Mouse (Mus musculus) lung, embryonic 15.5 days (tissue): ENCODE measurements around the gene Hils1. TPM values are rescaled to one million over a fixed set of nuclear protein-coding genes. Genes with fewer than 3 reads are reported as not detected.

Source experiments
- ATAC-seq: fragments of 200-750 bp; cut with Nextera tagmentation; 2 replicates; pipeline ENCODE4 v1.8.0; 2017; ENCODE audit warnings: moderate number of reproducible peaks, borderline replicate concordance; ENCODE audit not compliant: low FRiP score, low TSS enrichment; ENCODE audit errors: extremely low read depth
- H3K27ac ChIP-seq: fragments of 300-500 bp; sonication (generic); 2 replicates; pipeline ENCODE4 v1.5.1; 2015; ENCODE audit warnings: moderate library complexity, mild to moderate bottlenecking, inconsistent platforms
- H3K27me3 ChIP-seq: fragments of 300-500 bp; sonication (generic); 2 replicates; pipeline ENCODE4 v1.6.1; 2015; ENCODE audit warnings: inconsistent platforms
- H3K36me3 ChIP-seq: fragments of 300-500 bp; sonication (generic); 2 replicates; pipeline ENCODE4 v1.6.1; 2015; ENCODE audit warnings: inconsistent platforms
- H3K4me1 ChIP-seq: fragments of 300-500 bp; sonication (generic); 2 replicates; pipeline ENCODE4 v1.6.1; 2015; ENCODE audit warnings: inconsistent platforms
- H3K4me2 ChIP-seq: fragments of 300-500 bp; sonication (generic); 2 replicates; pipeline ENCODE4 v1.6.1; 2015; ENCODE audit warnings: inconsistent platforms, mild to moderate bottlenecking, moderate library complexity
- H3K4me3 ChIP-seq: fragments of 300-500 bp; sonication (generic); 2 replicates; pipeline ENCODE4 v1.5.1; 2015; ENCODE audit warnings: mild to moderate bottlenecking, inconsistent platforms
- H3K9ac ChIP-seq: fragments of 300-500 bp; sonication (generic); 2 replicates; pipeline ENCODE4 v1.6.1; 2015; ENCODE audit warnings: inconsistent platforms
- H3K9me3 ChIP-seq: fragments of 300-500 bp; sonication (generic); 2 replicates; pipeline ENCODE4 v1.6.1; 2016; ENCODE audit warnings: inconsistent platforms
- WGBS: fragments of 180-500 bp; shearing (Covaris S2); methylation state at CpG from one replicate; pipeline ENCODE4 v1.1.7; 2015; 5-methylcytosine and 5-hydroxymethylcytosine counted together
- polyA plus RNA-seq: library from polyadenylated mRNA; unstranded; fragments of >200 nt; fragmentation: Nextera tagmentation; extraction: Ambion mirVana; gene quantifications from 2 replicates; pipeline ENCODE4 v1.2.1, GENCODE M21; 2015

Hils1 gene
- polyA plus RNA-seq, 1 experiment from 2014 or later = not detected

DNA sequence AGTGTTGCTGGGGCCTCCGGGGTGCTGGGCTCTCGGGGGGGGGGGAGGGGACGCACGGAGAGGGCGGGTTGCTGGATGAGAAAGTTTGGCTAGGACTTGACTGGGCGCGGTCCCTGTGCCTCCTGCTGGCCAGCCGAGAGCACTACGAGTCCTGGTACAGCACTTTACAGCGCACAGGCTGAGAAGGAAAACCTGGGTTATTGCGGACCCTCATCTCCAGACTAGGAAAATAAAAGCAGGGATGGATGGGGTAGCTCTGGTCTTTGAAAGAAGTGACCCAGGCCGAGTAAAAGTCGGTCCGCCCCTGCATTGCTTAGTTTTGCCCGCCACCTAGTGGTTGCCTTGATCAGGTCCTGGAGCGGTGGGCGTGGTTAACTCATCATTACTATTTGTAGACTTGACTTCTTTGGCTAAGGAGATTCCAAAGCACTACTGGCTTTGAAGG lies 30.5 kb upstream of the Hils1 start:
- peak overlapping the region; percentile 59 for H3K9ac ChIP-seq
- peak overlapping the region; percentile 94 for H3K27ac ChIP-seq
- peaks cover 14% of the 10 kb centered on the region; the same call in 1 of the 2 replicates for H3K27me3 ChIP-seq

DNA sequence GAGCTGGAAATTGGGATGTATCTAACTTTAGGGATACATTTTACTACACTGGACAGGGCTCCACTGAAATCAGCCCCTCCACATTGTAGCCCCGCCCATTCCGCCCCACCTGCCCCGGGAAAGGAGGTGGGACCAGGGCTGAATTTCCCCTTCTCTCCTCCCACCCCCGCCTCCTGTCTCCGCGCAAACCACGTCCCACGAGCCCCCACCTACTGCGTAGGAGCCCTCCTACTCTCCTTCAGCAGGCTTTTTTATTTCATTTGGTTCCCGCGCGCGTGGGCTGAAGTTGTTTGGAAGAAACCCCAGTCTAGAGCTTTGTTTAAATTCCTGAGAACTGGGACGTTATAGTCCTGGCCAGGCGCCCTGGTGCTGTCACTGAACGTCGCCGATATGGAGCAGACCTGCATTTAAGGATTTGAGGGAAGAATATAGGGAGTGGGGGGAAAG lies 30.0 kb upstream of the Hils1 start:
- peaks cover 14% of the 10 kb centered on the region; the same call in 1 of the 2 replicates for H3K27me3 ChIP-seq
- H3K36me3 ChIP-seq = peaks cover 30% of the 10 kb centered on the region
- ATAC-seq = peak; percentile 27
- 2% methylated on average over 18 of the region's 18 CpGs for WGBS
- peak overlapping the region; percentile 71 for H3K4me2 ChIP-seq
- peak overlapping the region; percentile 94 for H3K27ac ChIP-seq
- peaks cover 52% of the 10 kb centered on the region for H3K4me1 ChIP-seq
- peak overlapping the region; percentile 58 for H3K4me3 ChIP-seq
- no peaks in the 10 kb centered on the region for H3K9me3 ChIP-seq
- peak overlapping the region; percentile 35 for H3K9ac ChIP-seq

More for the DNA sequence above, 30.5 kb upstream of the Hils1 start:
- ATAC-seq = peak; percentile 33
- Histone ChIP-seq H3K36me3 (peaks cover 26% of the 10 kb centered on the region), H3K4me3 (peak overlapping the region; percentile 58), H3K9me3 (no peaks in the 10 kb centered on the region), H3K4me2 (peak overlapping the region; percentile 71), H3K4me1 (peaks cover 57% of the 10 kb centered on the region)
- 1% methylated on average over 17 of the region's 17 CpGs for WGBS

GRCm38 (mm10) chr11:94937787-94938186 lies 29.6 kb upstream of the Hils1 start:
- H3K27me3 ChIP-seq = peaks cover 14% of the 10 kb centered on the region; the same call in 1 of the 2 replicates
- H3K4me3 ChIP-seq = peak overlapping the region; percentile 58
- WGBS = 3% methylated on average over 15 of the region's 15 CpGs

DNA sequence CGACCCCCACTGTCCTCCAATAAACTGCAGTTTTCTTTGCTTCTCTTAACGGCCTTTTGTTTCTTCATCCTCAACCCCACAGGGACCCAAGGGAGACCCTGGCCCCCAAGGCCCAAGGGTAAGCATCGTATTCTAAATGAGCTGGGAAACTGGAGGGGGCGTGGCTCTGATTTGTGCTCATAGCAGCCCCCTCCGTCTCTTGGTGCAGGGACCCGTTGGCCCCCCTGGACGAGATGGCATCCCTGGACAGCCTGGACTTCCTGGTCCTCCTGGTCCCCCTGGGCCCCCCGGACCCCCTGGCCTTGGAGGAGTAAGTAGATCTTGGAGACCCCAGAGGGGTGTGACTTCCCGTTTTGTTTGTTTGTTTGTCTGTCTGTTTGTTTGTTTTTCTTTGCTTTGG lies 29.1 kb upstream of the Hils1 start:
- Histone ChIP-seq H3K4me1 (peaks cover 47% of the 10 kb centered on the region), H3K4me3 (peak overlapping the region; percentile 58), H3K27me3 (peaks cover 14% of the 10 kb centered on the region; the same call in 1 of the 2 replicates), H3K36me3 (peaks cover 38% of the 10 kb centered on the region), H3K4me2 (peak overlapping the region; percentile 71), H3K9ac (0 out of 2 replicates have a peak overlapping the region, but pooled peaks have one; percentile 35), H3K9me3 (no peaks in the 10 kb centered on the region), H3K27ac (no peak overlapping the region)
- ATAC-seq = no peak
- 19% methylated on average over 9 of the region's 9 CpGs for WGBS

More at GRCm38 (mm10) chr11:94937787-94938186, 29.6 kb upstream of the Hils1 start:
- Histone ChIP-seq H3K27ac (peak overlapping the region; percentile 94), H3K9ac (peak overlapping the region; percentile 35), H3K4me2 (peak overlapping the region; percentile 71), H3K4me1 (peaks cover 52% of the 10 kb centered on the region), H3K36me3 (peaks cover 33% of the 10 kb centered on the region), H3K9me3 (no peaks in the 10 kb centered on the region)
- no peak for ATAC-seq

DNA sequence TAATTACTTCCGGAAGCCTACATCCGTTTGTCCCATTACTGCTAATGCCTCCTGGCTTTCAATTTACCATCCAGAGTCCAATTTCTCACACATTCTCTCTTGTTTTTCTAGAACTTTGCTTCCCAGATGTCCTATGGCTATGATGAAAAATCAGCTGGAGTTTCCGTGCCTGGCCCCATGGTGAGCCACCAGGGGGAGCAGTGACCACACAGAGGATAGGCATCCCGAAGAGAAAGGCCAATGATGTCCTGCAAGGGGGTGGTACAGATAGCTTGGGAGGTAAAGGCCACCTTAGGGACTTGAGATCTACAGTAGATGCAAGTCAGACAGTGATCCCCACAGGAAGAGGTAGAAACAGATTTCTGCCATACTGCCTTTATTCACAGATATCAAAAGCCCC lies 28.1 kb upstream of the Hils1 start:
- H3K9me3 ChIP-seq = no peaks in the 10 kb centered on the region
- H3K4me2 ChIP-seq = peak overlapping the region; percentile 71
- H3K4me3 ChIP-seq = peak overlapping the region; percentile 58; the same call in 1 of the 2 replicates
- H3K4me1 ChIP-seq = peaks cover 37% of the 10 kb centered on the region
- ATAC-seq = no peak
- 17% methylated on average over 4 of the region's 4 CpGs for WGBS
- peaks cover 43% of the 10 kb centered on the region for H3K36me3 ChIP-seq
- H3K9ac ChIP-seq = peak overlapping the region; percentile 25
- H3K27ac ChIP-seq = no peak overlapping the region
- H3K27me3 ChIP-seq = peaks cover 14% of the 10 kb centered on the region; the same call in 1 of the 2 replicates

DNA sequence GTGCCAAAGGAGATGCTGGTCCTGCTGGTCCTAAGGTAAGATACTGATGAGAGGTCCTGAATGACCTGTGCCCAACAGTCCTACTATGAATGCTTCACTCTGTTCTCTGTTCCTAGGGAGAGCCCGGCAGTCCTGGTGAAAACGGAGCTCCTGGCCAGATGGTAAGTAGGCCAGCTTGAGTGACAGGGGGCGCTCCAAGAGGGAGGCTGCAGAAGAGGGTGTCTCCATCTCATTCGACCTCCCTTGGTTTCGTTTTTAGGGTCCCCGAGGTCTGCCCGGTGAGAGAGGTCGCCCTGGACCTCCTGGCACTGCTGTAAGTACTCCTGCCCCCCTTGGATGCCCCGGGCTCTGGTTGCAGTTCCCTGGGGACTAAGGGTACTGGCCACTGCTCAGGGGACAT lies 26.3 kb upstream of the Hils1 start:
- H3K36me3 ChIP-seq = peaks cover 62% of the 10 kb centered on the region
- H3K4me1 ChIP-seq = peaks cover 20% of the 10 kb centered on the region
- peaks cover 9% of the 10 kb centered on the region; the same call in 1 of the 2 replicates for H3K27me3 ChIP-seq
- no peak overlapping the region for H3K9ac ChIP-seq
- no peak overlapping the region for H3K4me2 ChIP-seq
- 0 out of 2 replicates have a peak overlapping the region, but pooled peaks have one; percentile 25 for H3K27ac ChIP-seq
- no peaks in the 10 kb centered on the region for H3K9me3 ChIP-seq
- no peak overlapping the region for H3K4me3 ChIP-seq
- 37% methylated on average over 9 of the region's 9 CpGs for WGBS
- no peak for ATAC-seq

GRCm38 (mm10) chr11:94941776-94942175 lies 25.6 kb upstream of the Hils1 start:
- Histone ChIP-seq H3K4me1 (peaks cover 20% of the 10 kb centered on the region), H3K4me2 (no peak overlapping the region), H3K9ac (no peak overlapping the region), H3K27ac (peak overlapping the region; percentile 25; the same call in 1 of the 2 replicates), H3K4me3 (no peak overlapping the region), H3K27me3 (peaks cover 5% of the 10 kb centered on the region; the same call in 1 of the 2 replicates), H3K36me3 (peaks cover 68% of the 10 kb centered on the region), H3K9me3 (no peaks in the 10 kb centered on the region)
- ATAC-seq = no peak
- 64% methylated on average over 8 of the region's 8 CpGs for WGBS

DNA sequence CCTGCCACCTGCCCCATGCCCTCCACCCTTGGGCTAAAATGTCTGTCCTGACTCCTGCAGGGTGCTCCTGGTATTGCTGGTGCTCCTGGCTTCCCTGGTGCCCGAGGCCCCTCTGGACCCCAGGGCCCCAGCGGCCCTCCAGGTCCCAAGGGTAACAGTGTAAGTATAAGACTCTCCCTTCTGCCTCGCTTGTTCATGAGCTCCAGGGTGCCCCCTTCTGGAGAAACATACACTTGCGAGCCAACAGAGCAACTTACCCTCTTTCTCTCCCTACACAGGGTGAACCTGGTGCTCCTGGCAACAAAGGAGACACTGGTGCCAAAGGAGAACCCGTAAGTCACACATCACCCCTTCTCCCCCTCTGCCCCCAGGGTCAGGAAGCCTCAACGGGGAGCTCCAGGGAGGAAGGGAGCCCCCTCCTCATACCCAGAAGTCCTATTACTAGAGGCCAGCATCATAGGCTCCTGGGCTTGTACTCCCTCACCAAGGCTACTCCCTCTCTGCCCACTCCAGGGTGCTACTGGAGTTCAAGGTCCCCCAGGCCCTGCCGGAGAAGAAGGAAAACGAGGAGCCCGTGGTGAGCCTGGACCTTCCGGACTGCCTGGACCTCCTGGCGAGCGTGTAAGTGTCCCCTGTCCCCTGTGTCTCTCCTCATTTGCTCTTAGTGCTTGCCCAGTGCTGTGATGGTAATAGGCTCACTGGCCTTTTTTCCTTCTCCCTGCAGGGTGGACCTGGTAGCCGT lies 24.9 kb upstream of the Hils1 start:
- Histone ChIP-seq H3K4me3 (no peak overlapping the region), H3K4me2 (no peak overlapping the region), H3K9ac (no peak overlapping the region), H3K27me3 (peaks cover 5% of the 10 kb centered on the region; the same call in 1 of the 2 replicates), H3K36me3 (peaks cover 75% of the 10 kb centered on the region), H3K27ac (peak overlapping the region; percentile 38), H3K4me1 (peaks cover 20% of the 10 kb centered on the region), H3K9me3 (no peaks in the 10 kb centered on the region)
- no peak for ATAC-seq
- WGBS = 49% methylated on average over 13 of the region's 13 CpGs

DNA sequence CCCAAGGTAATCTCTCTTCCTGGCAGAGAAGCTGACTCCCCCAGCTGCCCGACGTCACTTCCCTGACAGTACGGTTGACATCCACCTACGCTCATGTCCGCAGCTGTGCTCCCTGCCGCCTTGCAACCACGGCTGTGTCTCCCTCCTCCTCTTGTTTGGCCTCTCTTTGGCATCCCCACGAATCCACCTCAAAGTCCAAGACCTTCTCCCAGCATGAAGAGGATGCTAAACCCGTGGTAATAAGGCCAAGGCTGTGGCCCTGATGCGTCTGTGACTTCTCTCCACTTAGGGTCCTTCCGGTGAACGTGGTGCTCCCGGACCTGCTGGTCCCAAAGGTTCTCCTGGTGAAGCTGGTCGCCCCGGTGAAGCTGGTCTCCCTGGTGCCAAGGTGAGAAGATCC lies 24.3 kb upstream of the Hils1 start:
- H3K4me1 ChIP-seq = peaks cover 14% of the 10 kb centered on the region; the same call in 1 of the 2 replicates
- peaks cover 5% of the 10 kb centered on the region; the same call in 1 of the 2 replicates for H3K27me3 ChIP-seq
- H3K27ac ChIP-seq = peak overlapping the region; percentile 38; the same call in 1 of the 2 replicates
- H3K36me3 ChIP-seq = peaks cover 81% of the 10 kb centered on the region
- no peak overlapping the region for H3K9ac ChIP-seq
- H3K4me2 ChIP-seq = no peak overlapping the region
- 66% methylated on average over 15 of the region's 15 CpGs for WGBS
- H3K4me3 ChIP-seq = no peak overlapping the region
- no peaks in the 10 kb centered on the region for H3K9me3 ChIP-seq
- ATAC-seq = no peak

GRCm38 (mm10) chr11:94944295-94944694 lies 23.1 kb upstream of the Hils1 start:
- Histone ChIP-seq H3K36me3 (peaks cover 93% of the 10 kb centered on the region), H3K27me3 (no peaks in the 10 kb centered on the region), H3K4me3 (no peak overlapping the region), H3K9me3 (no peaks in the 10 kb centered on the region), H3K4me2 (no peak overlapping the region), H3K9ac (no peak overlapping the region), H3K27ac (peak overlapping the region; percentile 17; the same call in 1 of the 2 replicates), H3K4me1 (0 out of 2 replicates have a peak, but pooled peaks cover 4% of the 10 kb centered on the region)
- ATAC-seq = no peak
- 32% methylated on average over 8 of the region's 8 CpGs for WGBS

GRCm38 (mm10) chr11:94945236-94945635 lies 22.2 kb upstream of the Hils1 start:
- Histone ChIP-seq H3K27ac (peak overlapping the region; percentile 18), H3K4me2 (no peak overlapping the region), H3K9ac (no peak overlapping the region), H3K36me3 (peaks cover 93% of the 10 kb centered on the region), H3K4me1 (no peaks in the 10 kb centered on the region), H3K9me3 (no peaks in the 10 kb centered on the region), H3K4me3 (no peak overlapping the region), H3K27me3 (no peaks in the 10 kb centered on the region)
- 83% methylated on average over 12 of the region's 12 CpGs for WGBS
- no peak for ATAC-seq

GRCm38 (mm10) chr11:94952169-94952568 lies 15.2 kb upstream of the Hils1 start:
- 0 out of 2 replicates have a peak, but pooled peaks cover 8% of the 10 kb centered on the region for H3K4me1 ChIP-seq
- no peak overlapping the region for H3K4me2 ChIP-seq
- H3K9me3 ChIP-seq = no peaks in the 10 kb centered on the region
- peaks cover 47% of the 10 kb centered on the region for H3K36me3 ChIP-seq
- H3K9ac ChIP-seq = no peak overlapping the region
- WGBS = 21% methylated on average over 6 of the region's 6 CpGs
- ATAC-seq = no peak
- peak overlapping the region; percentile 3; the same call in 1 of the 2 replicates for H3K27ac ChIP-seq
- H3K27me3 ChIP-seq = no peaks in the 10 kb centered on the region
- no peak overlapping the region for H3K4me3 ChIP-seq
